ENCODE assay signal across 23 mouse cellular contexts in genomic region chr16:22351194-22351593, GRCm38 (mm10).
"Had no signal": no experiment of that assay in that cellular context is flagged by ENCODE, and none has a peak within 500 bp of the region (broad histone marks: within the 10 kb centered on the region; RNA-seq: fewer than 3 reads in every experiment).

No protein-coding gene starts in this region.

- ATAC-seq: hindbrain, postnatal 0 days; inflammation-experienced regulatory T-cells, adult 6 months; intestine, embryonic 15.5 days; intestine, postnatal 0 days had no signal

- DNase-seq: gastrocnemius, postnatal 14 days; gastrocnemius, postnatal 36 days; heart, adult 18-20 months; heart, postnatal 14 days; heart, postnatal 36 days; kidney, adult 18-20 months; kidney, adult 8-10 months; kidney, postnatal 10 days; kidney, postnatal 25 days; kidney, postnatal 4 days; liver, embryonic 13.5 days had no signal

- H3K4me1 ChIP-seq: heart, embryonic 15.5 days; hindbrain, embryonic 13.5 days; hindbrain, embryonic 15.5 days; intestine, embryonic 15.5 days; liver, embryonic 15.5 days had no signal

- H3K9me3 ChIP-seq: heart, embryonic 13.5 days; heart, embryonic 15.5 days; hindbrain, embryonic 13.5 days; hindbrain, embryonic 15.5 days; intestine, embryonic 15.5 days; limb, embryonic 13.5 days; limb, embryonic 15.5 days; liver, embryonic 13.5 days; liver, embryonic 15.5 days had no signal

- H3K27me3 ChIP-seq: heart, embryonic 13.5 days; heart, embryonic 15.5 days; hindbrain, embryonic 13.5 days; hindbrain, embryonic 15.5 days; intestine, embryonic 15.5 days; limb, embryonic 13.5 days; limb, embryonic 15.5 days; liver, embryonic 13.5 days; liver, embryonic 15.5 days had no signal

- H3K36me3 ChIP-seq: heart, embryonic 13.5 days; heart, embryonic 15.5 days; hindbrain, embryonic 13.5 days; hindbrain, embryonic 15.5 days; intestine, embryonic 15.5 days; limb, embryonic 13.5 days; limb, embryonic 15.5 days; liver, embryonic 13.5 days; liver, embryonic 15.5 days had no signal

- H3K27ac ChIP-seq: heart, embryonic 13.5 days; heart, embryonic 15.5 days; hindbrain, embryonic 13.5 days; hindbrain, embryonic 15.5 days; hindbrain, postnatal 0 days; intestine, embryonic 15.5 days; left cerebral cortex, adult 2 months; limb, embryonic 13.5 days; limb, embryonic 15.5 days; liver, embryonic 13.5 days; liver, embryonic 15.5 days had no signal

- H3K9ac ChIP-seq: heart, embryonic 13.5 days; heart, embryonic 15.5 days; hindbrain, embryonic 13.5 days; hindbrain, embryonic 15.5 days; intestine, embryonic 15.5 days; limb, embryonic 13.5 days; limb, embryonic 15.5 days; liver, embryonic 13.5 days; liver, embryonic 15.5 days had no signal

- H3K4me3 ChIP-seq: heart, embryonic 13.5 days; heart, embryonic 15.5 days; hindbrain, embryonic 13.5 days; hindbrain, embryonic 15.5 days; intestine, embryonic 15.5 days; left cerebral cortex, adult 2 months; limb, embryonic 13.5 days; limb, embryonic 15.5 days; liver, embryonic 13.5 days; liver, embryonic 15.5 days had no signal
